Mouse (Mus musculus) cortical plate, adult 2 months (tissue): Measurements from ENCODE around the gene Gsap.

Experiments
- CTCF ChIP-seq: fragments of 200-500 bp; IDR thresholded peaks from 2 replicates; pipeline ENCODE4 v1.5.1; 2011; ENCODE audit warnings: mild to moderate bottlenecking, control low read depth, low read length; ENCODE audit not compliant: insufficient read depth; ENCODE audit errors: extremely low read depth
- POLR2A ChIP-seq: fragments of 200-500 bp; IDR thresholded peaks from 2 replicates; pipeline ENCODE4 v1.6.1; 2011; ENCODE audit warnings: mild to moderate bottlenecking, low read length, control low read depth; ENCODE audit not compliant: insufficient read depth; ENCODE audit errors: extremely low read depth

DNA sequence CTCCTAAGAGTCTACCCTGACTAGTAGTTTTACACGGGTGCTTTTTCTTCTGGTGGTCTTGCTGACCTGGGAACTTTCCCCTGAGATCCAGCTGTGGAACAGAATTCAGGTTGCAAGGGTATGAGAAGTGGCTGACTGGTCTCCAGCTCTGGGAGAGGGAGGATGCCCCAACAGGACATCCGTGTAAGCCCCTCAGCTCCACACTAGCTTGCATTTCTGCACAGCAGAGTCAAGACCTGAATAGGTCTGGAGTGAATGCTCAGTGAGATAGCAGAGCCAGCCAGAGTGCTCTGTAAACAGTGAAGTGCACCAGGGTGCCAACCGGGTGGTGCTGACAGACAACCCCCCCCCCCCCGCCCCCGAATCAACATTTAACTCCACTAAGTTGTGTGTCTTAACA is 44.4 kb upstream of the Gsap start:
- TF ChIP-seq POLR2A (no peak), CTCF (no peak)
